Mouse (Mus musculus): Measurements from ENCODE around the gene Asz1.

DNA sequence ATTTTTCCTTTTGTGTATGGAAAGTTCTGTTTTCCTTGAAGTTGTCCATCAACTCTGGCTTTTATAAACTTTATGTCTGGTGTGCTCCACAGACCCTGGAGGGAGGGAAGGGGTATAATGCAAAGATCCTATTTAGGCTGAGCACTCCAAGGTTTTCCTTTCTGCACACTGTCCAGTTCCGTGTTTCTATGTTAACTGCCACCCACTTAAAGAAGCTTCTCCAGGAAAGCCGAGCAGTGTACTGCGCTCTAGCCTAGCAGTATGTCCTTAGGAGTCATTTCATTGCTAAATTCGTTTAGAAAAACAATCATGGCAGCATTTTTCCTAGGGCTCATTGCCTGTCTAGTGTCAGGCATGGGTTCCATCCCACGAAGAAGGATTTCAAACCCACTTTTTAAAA lies 65.7 kb downstream of the Asz1 start:
- no peak for TF ChIP-seq CTCF (IDR thresholded peaks at IDR 0.05; ENCODE audit: borderline replicate concordance, control insufficient read depth, extremely low read depth, insufficient read depth, low read length, poor library complexity)
- TF ChIP-seq POLR2A (IDR thresholded peaks at IDR 0.05; ENCODE audit: control insufficient read depth, extremely low read depth, insufficient read depth, low read length, poor library complexity): no peak

All from thymus, adult 2 months (tissue).